27 mouse cellular contexts compared by ENCODE assay signal in genomic region chr14:57591830-57592229, GRCm38 (mm10).
"Had no signal": no experiment of that assay in that cellular context is flagged by ENCODE, and none has a peak within 500 bp of the region (broad histone marks: within the 10 kb centered on the region; RNA-seq: fewer than 3 reads in every experiment).

No protein-coding gene starts in this region.

- H3K4me2 ChIP-seq: embryonic facial prominence, embryonic 12.5 days; embryonic facial prominence, embryonic 13.5 days; embryonic facial prominence, embryonic 15.5 days; forebrain, embryonic 12.5 days; forebrain, embryonic 13.5 days; forebrain, embryonic 15.5 days had no signal

- DNase-seq: cerebellum, adult 9-10 months; cerebellum, adult 9-11 months; cerebellum, postnatal 10 days; cerebellum, postnatal 14 days; cerebellum, postnatal 25 days; cerebellum, postnatal 36 days; embryo, embryonic 11 days; forebrain, postnatal 0 days; gastrocnemius, adult 2 months; gastrocnemius, postnatal 10 days; gastrocnemius, postnatal 14 days; gastrocnemius, postnatal 25 days; gastrocnemius, postnatal 36 days; heart, adult 11 months; heart, adult 18-20 months; heart, adult 2 months had no signal

- H3K9ac ChIP-seq: embryonic facial prominence, embryonic 12.5 days; embryonic facial prominence, embryonic 13.5 days; embryonic facial prominence, embryonic 15.5 days; forebrain, embryonic 12.5 days; forebrain, embryonic 13.5 days; forebrain, embryonic 15.5 days; forebrain, postnatal 0 days had no signal

- H3K27me3 ChIP-seq: embryonic facial prominence, embryonic 12.5 days; embryonic facial prominence, embryonic 13.5 days; embryonic facial prominence, embryonic 15.5 days; forebrain, embryonic 12.5 days; forebrain, embryonic 13.5 days; forebrain, embryonic 15.5 days had no signal

- H3K27ac ChIP-seq: embryonic facial prominence, embryonic 10.5 days; embryonic facial prominence, embryonic 12.5 days; embryonic facial prominence, embryonic 13.5 days; embryonic facial prominence, embryonic 15.5 days; forebrain, embryonic 10.5 days; forebrain, embryonic 12.5 days; forebrain, embryonic 13.5 days; forebrain, embryonic 15.5 days; gastrocnemius, adult 2 months; heart, adult 2 months had no signal

- H3K9me3 ChIP-seq: embryonic facial prominence, embryonic 10.5 days; embryonic facial prominence, embryonic 12.5 days; embryonic facial prominence, embryonic 13.5 days; embryonic facial prominence, embryonic 15.5 days; forebrain, embryonic 10.5 days; forebrain, embryonic 12.5 days; forebrain, embryonic 13.5 days; forebrain, embryonic 15.5 days had no signal

- H3K4me3 ChIP-seq: embryonic facial prominence, embryonic 10.5 days; embryonic facial prominence, embryonic 12.5 days; embryonic facial prominence, embryonic 13.5 days; embryonic facial prominence, embryonic 15.5 days; erythroblast, embryonic 14.5 days; forebrain, embryonic 10.5 days; forebrain, embryonic 12.5 days; forebrain, embryonic 13.5 days; forebrain, embryonic 15.5 days; gastrocnemius, adult 2 months; heart, adult 2 months had no signal

- ATAC-seq: forebrain, embryonic 13.5 days; forebrain, embryonic 14.5 days; forebrain, embryonic 15.5 days; forebrain, embryonic 16.5 days; forebrain, postnatal 0 days had no signal

- H3K4me1 ChIP-seq: embryonic facial prominence, embryonic 10.5 days; embryonic facial prominence, embryonic 12.5 days; embryonic facial prominence, embryonic 13.5 days; embryonic facial prominence, embryonic 15.5 days; forebrain, embryonic 10.5 days; forebrain, embryonic 12.5 days; forebrain, embryonic 13.5 days; forebrain, embryonic 15.5 days had no signal
